Mouse (Mus musculus) heart, adult 2 months (tissue): Measurements from ENCODE around the gene Pnkp.
A peak's percentile ranks its signal among the peaks of the same experiment; 100 is the strongest.

Experiments used
- CTCF ChIP-seq: fragments of 200-600 bp; IDR thresholded peaks from 2 replicates; pipeline ENCODE4 v1.8.1; 2022; ENCODE audit warnings: antibody characterized with exemption, mild to moderate bottlenecking, moderate library complexity
- EP300 ChIP-seq: fragments of 200-500 bp; IDR thresholded peaks from 2 replicates; pipeline ENCODE4 v1.6.1; 2011; ENCODE audit warnings: low read depth, low read length, control low read depth; ENCODE audit not compliant: insufficient read depth
- POLR2A ChIP-seq: fragments of 200-500 bp; IDR thresholded peaks from 2 replicates; pipeline ENCODE4 v1.6.1; 2011; ENCODE audit warnings: mild to moderate bottlenecking, low read depth, low read length, control low read depth; ENCODE audit not compliant: insufficient read depth

GRCm38 (mm10) chr7:44821666-44822448, 35.1 kb upstream of the Pnkp start:
- TF ChIP-seq CTCF: peak; percentile 39
- no peak for TF ChIP-seq POLR2A
- TF ChIP-seq EP300: no peak
